8 mouse cellular contexts compared by ENCODE assay signal in the genomic region with DNA sequence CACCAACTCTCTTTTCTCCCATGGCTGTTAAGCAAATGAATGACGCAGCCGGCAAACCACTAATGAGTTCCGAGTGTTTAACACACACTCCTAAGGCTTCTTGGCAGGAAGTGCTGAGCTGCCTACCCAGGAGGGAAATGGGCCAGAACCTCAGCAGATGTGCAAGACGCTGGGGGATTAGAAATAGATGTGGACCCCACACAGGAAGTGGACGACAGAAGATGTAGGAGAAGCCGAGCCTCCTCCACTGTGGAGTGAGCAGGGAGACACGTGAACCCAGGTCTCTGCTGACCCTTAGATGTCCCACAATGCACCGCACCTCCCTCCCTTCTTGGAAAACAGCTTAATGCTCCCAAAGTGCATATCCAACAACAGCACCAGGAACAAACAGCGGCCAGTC.
DNase-seq lines count a peak whose midpoint lies in the region; ATAC-seq and TF ChIP-seq lines count a peak whose summit lies in the region.

No protein-coding gene starts in this region.

- H3K9ac ChIP-seq in kidney, embryonic 16.5 days (replicated peaks; ENCODE audit: low read length), result no peak overlapping the region

- DNase-seq in frontal cortex, postnatal 14 days (ENCODE audit: low spot score in 2 of 2), result no peak
- DNase-seq in 3T3-L1 (ENCODE audit: low read depth, low spot score), result peak; percentile 33
- DNase-seq in gastrocnemius, adult 18-20 months (ENCODE audit: low spot score), result peak; percentile 59
- DNase-seq in urinary bladder, postnatal 4 days (ENCODE audit: low spot score in 2 of 2), result no peak
- DNase-seq in left cerebral cortex, postnatal 4 days, result no peak
- DNase-seq in cerebellum, adult 2 months, result no peak

- peaks cover 12% of the 10 kb centered on the region for H3K4me1 ChIP-seq in kidney, embryonic 16.5 days (ENCODE audit: insufficient read depth, low read length)
- peaks cover 5% of the 10 kb centered on the region for H3K4me1 ChIP-seq in cerebellum, adult 2 months (ENCODE audit: control insufficient read depth, insufficient read depth, low read length)

- TF ChIP-seq POLR2A in cerebellum, adult 2 months (IDR thresholded peaks at IDR 0.05; ENCODE audit: borderline replicate concordance, insufficient read depth, low read length), result no peak

- no peaks in the 10 kb centered on the region for H3K27me3 ChIP-seq in kidney, embryonic 16.5 days (ENCODE audit: insufficient read depth, low read length)
- H3K27me3 ChIP-seq in cerebellum, adult 2 months (ENCODE audit: control insufficient read depth, insufficient read depth, low read length), result no peaks in the 10 kb centered on the region

- peak overlapping the region; percentile 21; the same call in 1 of the 2 replicates for H3K27ac ChIP-seq in kidney, embryonic 16.5 days (ENCODE audit: low read length)
- no peak overlapping the region for H3K27ac ChIP-seq in cerebellum, adult 2 months (ENCODE audit: insufficient read depth, low read length)

- peak; percentile 31; the same call in 1 of the 2 replicates for ATAC-seq in frontal cortex, adult (ENCODE audit: low TSS enrichment)
- ATAC-seq in kidney, embryonic 16.5 days (ENCODE audit: low FRiP score, low TSS enrichment), result peak; percentile 15; the same call in 1 of the 2 replicates

- no peaks in the 10 kb centered on the region for H3K36me3 ChIP-seq in kidney, embryonic 16.5 days (ENCODE audit: insufficient read depth, low read length)

- intact Hi-C loops in left cerebral cortex, postnatal 4 days (cut with DNase I), result no loop called here

- 32% methylated on average over 9 of the region's 9 CpGs for WGBS in kidney, embryonic 16.5 days
- 54% methylated on average over 9 of the region's 9 CpGs for WGBS in cerebellum, adult 2 months

- no peaks in the 10 kb centered on the region for H3K9me3 ChIP-seq in kidney, embryonic 16.5 days (ENCODE audit: low read length)

- no peak overlapping the region for H3K4me2 ChIP-seq in kidney, embryonic 16.5 days (replicated peaks; ENCODE audit: low read depth, low read length)

- no peak overlapping the region for H3K4me3 ChIP-seq in kidney, embryonic 16.5 days (ENCODE audit: low read length)
- H3K4me3 ChIP-seq in cerebellum, adult 2 months (replicated peaks; ENCODE audit: insufficient read depth, low read depth, low read length), result no peak overlapping the region

- TF ChIP-seq CTCF in cerebellum, adult 2 months (IDR thresholded peaks at IDR 0.05; ENCODE audit: borderline replicate concordance, insufficient read depth, low read depth, low read length), result no peak

Comparison
In these comparisons a context has a peak if more than half of its experiments do, and no peak if none do; other contexts are left out.
1. DNase-seq: peak in 3T3-L1 (single experiment) and gastrocnemius, adult 18-20 months (single experiment); none in frontal cortex, postnatal 14 days (0 of 2), urinary bladder, postnatal 4 days (0 of 2), left cerebral cortex, postnatal 4 days (single experiment) and cerebellum, adult 2 months (0 of 2).